Mouse (Mus musculus): Measurements from ENCODE around the gene Alg14.

DNA sequence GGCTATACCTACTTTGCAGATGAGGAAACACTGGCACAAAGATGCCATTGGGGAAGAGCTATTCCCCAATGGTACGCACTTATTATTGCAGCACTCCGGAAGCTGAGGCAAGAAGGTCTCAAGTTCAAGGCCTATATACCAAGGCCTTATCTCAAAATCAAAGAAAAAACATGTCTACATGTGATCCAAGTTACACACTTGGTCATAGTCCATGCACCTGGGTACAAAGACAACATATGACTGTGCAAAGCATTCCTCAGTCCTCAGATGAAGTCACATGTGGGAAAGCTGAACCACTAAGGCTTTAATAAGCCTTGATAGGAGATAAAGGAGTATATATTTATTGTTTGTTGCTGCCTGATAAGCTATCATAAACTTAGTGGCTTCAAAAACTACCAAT is 17.6 kb upstream of the Alg14 start:
- no peak for TF ChIP-seq POLR2A (IDR thresholded peaks at IDR 0.05; ENCODE audit: borderline replicate concordance, control insufficient read depth, low read depth, low read length)
- no peak for TF ChIP-seq CTCF (IDR thresholded peaks at IDR 0.05; ENCODE audit: control insufficient read depth, insufficient read depth, low read length)
